Mouse (Mus musculus) embryonic facial prominence, embryonic 14.5 days (tissue): ENCODE data around the gene Gm8094. TPM values are rescaled to one million over a fixed set of nuclear protein-coding genes. Genes with fewer than 3 reads are reported as not detected.
"Not testable (repeated sequence)": the region's sequence is repeated elsewhere in the genome, so short reads cannot be mapped to it uniquely, and the experiment has no call there.

Source experiments
- ATAC-seq: fragments of 200-750 bp; cut with Nextera tagmentation; 2 replicates; pipeline ENCODE4 v1.8.0; 2017; ENCODE audit warnings: low read depth, moderate number of reproducible peaks, moderate TSS enrichment
- DNase-seq: peaks from one replicate; pipeline ENCODE4 v3.0.0-alpha.2; 2015; ENCODE audit warnings: low spot score
- H3K27ac ChIP-seq: fragments of 300-500 bp; sonication (generic); replicated peaks from 2 replicates; pipeline ENCODE4 v1.5.1; 2014; ENCODE audit warnings: low read depth, mild to moderate bottlenecking, low read length, moderate library complexity
- H3K27me3 ChIP-seq: fragments of 300-500 bp; sonication (generic); replicated peaks from 2 replicates; pipeline ENCODE4 v1.6.1; 2014; ENCODE audit warnings: low read length; ENCODE audit not compliant: control insufficient read depth, insufficient read depth
- H3K36me3 ChIP-seq: fragments of 300-500 bp; sonication (generic); 2 replicates; pipeline ENCODE4 v1.6.1; 2014; ENCODE audit warnings: low read length, mixed read lengths; ENCODE audit not compliant: control insufficient read depth, insufficient read depth
- H3K4me1 ChIP-seq: fragments of 300-500 bp; sonication (generic); 2 replicates; pipeline ENCODE4 v1.6.1; 2014; ENCODE audit warnings: antibody characterized with exemption, low read length; ENCODE audit not compliant: control insufficient read depth, insufficient read depth
- H3K4me2 ChIP-seq: fragments of 300-500 bp; sonication (generic); 2 replicates; pipeline ENCODE4 v1.6.1; 2014; ENCODE audit warnings: low read depth, mild to moderate bottlenecking, low read length, moderate library complexity, mixed read lengths
- H3K4me3 ChIP-seq: fragments of 300-500 bp; sonication (generic); 2 replicates; pipeline ENCODE4 v1.5.1; 2014; ENCODE audit warnings: low read depth, mild to moderate bottlenecking, low read length
- H3K9ac ChIP-seq: fragments of 300-500 bp; sonication (generic); 2 replicates; pipeline ENCODE4 v1.6.1; 2014; ENCODE audit warnings: low read depth, mild to moderate bottlenecking, low read length, moderate library complexity, mixed read lengths
- H3K9me3 ChIP-seq: fragments of 300-500 bp; sonication (generic); 2 replicates; pipeline ENCODE4 v1.6.1; 2016; ENCODE audit warnings: low read length; ENCODE audit not compliant: control insufficient read depth
- WGBS: fragments of 180-500 bp; shearing (Covaris S2); extraction: QIAGEN DNeasy Blood & Tissue Kit; methylation state at CpG from one replicate; pipeline ENCODE4 v1.1.7; 2014; 5-methylcytosine and 5-hydroxymethylcytosine counted together
- polyA plus RNA-seq: library from polyadenylated mRNA; unstranded; fragments of >200 nt; fragmentation: Nextera tagmentation; extraction: Ambion mirVana; gene quantifications from 2 replicates; pipeline ENCODE4 v1.2.1, GENCODE M21; 2014

Gene Gm8094
- polyA plus RNA-seq: not detected in 2 replicates

GRCm38 (mm10) chr14:43076543-43076942, at the start of gene Gm8094:
Gene Gm8094, minus strand, starts transcription at chr14:43076643.
- H3K27me3 ChIP-seq, DNase-seq, H3K36me3 ChIP-seq, H3K4me2 ChIP-seq, H3K4me3 ChIP-seq, H3K4me1 ChIP-seq, H3K9me3 ChIP-seq, H3K27ac ChIP-seq, ATAC-seq, H3K9ac ChIP-seq: not testable (repeated sequence)
- WGBS: 84% methylated on average over 2 of the region's 2 CpGs

GRCm38 (mm10) chr14:43119673-43120072, 43.2 kb upstream of the Gm8094 start:
- H3K4me2 ChIP-seq, H3K4me1 ChIP-seq, H3K36me3 ChIP-seq, H3K9me3 ChIP-seq, ATAC-seq, H3K4me3 ChIP-seq, H3K9ac ChIP-seq, H3K27me3 ChIP-seq, H3K27ac ChIP-seq, DNase-seq: not testable (repeated sequence)
- 79% methylated on average over 1 of the region's 3 CpGs for WGBS

DNA sequence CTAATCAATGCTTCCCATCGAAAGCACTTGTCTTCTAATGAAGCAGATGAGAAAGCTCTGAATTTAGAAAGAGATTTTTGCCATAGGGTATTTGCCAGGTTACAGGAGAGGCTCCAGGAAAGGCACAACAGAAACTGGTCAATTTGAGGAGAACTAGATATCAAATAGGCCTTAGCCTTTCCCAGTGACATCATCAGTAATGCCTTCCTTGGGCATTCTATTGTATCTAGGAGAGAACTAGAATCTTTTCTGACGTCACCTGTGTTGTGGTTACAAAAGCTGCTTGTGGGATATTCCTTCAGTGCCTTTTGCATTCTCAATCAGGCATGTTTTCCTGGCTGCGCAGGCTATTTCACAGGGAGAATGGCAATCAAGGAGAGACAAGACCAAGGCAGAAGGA, 23.9 kb upstream of the Gm8094 start, which contains the start of gene Gm8104:
TSS of gene Gm8104 (plus strand) at position 301 of the 400 bp plus-strand sequence.
- H3K9me3 ChIP-seq, ATAC-seq, H3K36me3 ChIP-seq, DNase-seq, H3K4me2 ChIP-seq, H3K4me3 ChIP-seq, H3K27ac ChIP-seq, H3K9ac ChIP-seq, H3K27me3 ChIP-seq, H3K4me1 ChIP-seq: not testable (repeated sequence)
- 83% methylated on average over 3 of the region's 3 CpGs for WGBS

- not testable (repeated sequence) for H3K9ac ChIP-seq, H3K4me2 ChIP-seq, H3K4me3 ChIP-seq, H3K9me3 ChIP-seq, ATAC-seq, H3K27me3 ChIP-seq, DNase-seq, H3K4me1 ChIP-seq, H3K36me3 ChIP-seq, H3K27ac ChIP-seq
- 45% methylated on average over 1 of the region's 14 CpGs for WGBS
Measured at GRCm38 (mm10) chr14:43089103-43089919, 12.9 kb upstream of the Gm8094 start.

DNA sequence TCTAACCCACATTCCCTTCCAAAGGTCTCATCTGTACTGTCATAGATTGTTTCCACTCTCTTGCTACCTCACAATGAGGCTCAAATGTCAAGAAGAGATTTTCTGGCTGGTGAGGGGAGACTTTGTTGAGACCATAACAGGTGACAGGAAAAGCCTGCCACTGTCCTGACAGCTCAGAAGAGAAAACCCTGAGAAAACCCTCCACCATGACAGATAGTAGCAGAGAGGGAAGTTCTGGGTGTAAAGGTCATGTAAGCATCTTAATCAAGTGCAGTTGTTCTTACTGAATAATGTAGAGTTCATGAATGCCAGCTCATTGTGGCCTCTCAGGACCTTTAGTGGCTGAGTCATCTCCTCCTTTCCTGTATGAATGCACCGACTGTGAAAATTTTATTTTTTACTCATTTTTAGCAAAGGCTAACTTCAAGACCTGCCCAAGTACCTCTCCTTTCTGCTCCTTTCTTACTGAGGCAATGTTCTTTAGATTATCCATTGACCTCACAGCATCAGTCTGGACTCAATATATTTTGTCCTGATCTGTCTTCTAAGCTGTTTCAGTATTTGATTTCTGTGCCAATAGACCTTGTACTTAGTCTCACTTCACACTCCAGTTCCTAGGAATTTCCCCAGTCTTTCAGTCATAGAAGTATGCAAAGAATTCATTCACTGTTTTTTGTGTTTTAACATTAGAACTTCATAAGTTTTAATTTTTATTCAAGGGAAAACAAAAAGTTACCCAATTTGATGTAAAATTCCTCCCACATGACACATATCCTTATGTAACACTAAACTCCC, 8.7 kb upstream of the Gm8094 start:
- H3K27ac ChIP-seq, DNase-seq, H3K36me3 ChIP-seq, H3K27me3 ChIP-seq, H3K9me3 ChIP-seq, H3K9ac ChIP-seq, H3K4me2 ChIP-seq, H3K4me3 ChIP-seq, H3K4me1 ChIP-seq, ATAC-seq: not testable (repeated sequence)
- WGBS: 58% methylated on average over 1 of the region's 1 CpGs

DNA sequence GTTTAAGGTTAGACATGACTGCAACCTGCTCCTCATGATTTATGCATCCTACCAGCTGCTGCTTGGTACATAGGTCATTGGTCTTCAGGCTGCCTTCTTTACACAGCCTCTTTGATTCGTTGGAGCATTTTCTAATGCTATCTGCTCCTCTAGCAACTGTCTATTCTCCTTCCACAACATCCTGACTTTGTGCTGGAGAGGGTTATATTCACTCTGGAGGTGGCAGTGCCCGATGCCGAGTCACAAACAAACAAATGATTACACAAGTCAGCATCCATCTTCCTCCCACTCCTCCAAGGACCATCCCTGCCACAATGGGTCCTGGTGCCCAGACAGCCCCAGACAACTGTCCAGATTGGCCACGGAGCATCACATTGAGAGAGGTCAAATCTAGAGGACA, 16.3 kb downstream of the Gm8094 start:
- not testable (repeated sequence) for ATAC-seq, H3K4me3 ChIP-seq, H3K9me3 ChIP-seq, DNase-seq, H3K4me2 ChIP-seq, H3K4me1 ChIP-seq, H3K27me3 ChIP-seq, H3K36me3 ChIP-seq, H3K27ac ChIP-seq, H3K9ac ChIP-seq
- WGBS: 66% methylated on average over 4 of the region's 4 CpGs

DNA sequence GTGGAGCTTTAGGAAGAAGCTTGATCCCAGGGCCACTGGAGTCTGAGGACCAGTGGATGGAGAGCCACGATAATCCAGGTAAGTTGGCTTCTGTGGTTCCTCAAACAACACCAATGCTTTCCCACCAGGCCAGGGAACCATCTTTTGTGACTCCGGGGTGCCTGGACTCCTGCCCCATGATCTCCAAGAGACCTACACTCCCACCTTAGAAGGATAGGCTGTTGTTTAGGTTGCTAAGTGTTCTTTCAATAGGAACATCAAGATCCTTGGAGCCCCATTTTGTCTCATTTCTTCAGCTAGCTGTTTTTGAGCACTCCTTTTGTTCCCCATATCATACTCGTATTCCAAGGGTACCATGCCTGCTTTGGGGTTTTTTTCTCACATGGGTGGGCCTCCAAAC, 18.4 kb downstream of the Gm8094 start:
- WGBS: 60% methylated on average over 3 of the region's 3 CpGs
- not testable (repeated sequence) for ATAC-seq, H3K4me1 ChIP-seq, H3K9ac ChIP-seq, H3K4me2 ChIP-seq, DNase-seq, H3K27ac ChIP-seq, H3K36me3 ChIP-seq, H3K9me3 ChIP-seq, H3K27me3 ChIP-seq, H3K4me3 ChIP-seq
